Mouse (Mus musculus): ENCODE data around the gene Cdc42bpa. TPM values are rescaled to one million over a fixed set of nuclear protein-coding genes. Genes with fewer than 3 reads are reported as not detected.

The Cdc42bpa gene
- polyA plus RNA-seq, 1 experiment from 2014 or later, result 20.4 TPM

- Histone ChIP-seq H3K4me1 (no peaks in the 10 kb centered on the region), H3K4me2 (replicated peaks) (no peak overlapping the region), H3K27me3 (no peaks in the 10 kb centered on the region), H3K27ac (no peak overlapping the region), H3K9ac (no peak overlapping the region), H3K4me3 (no peak overlapping the region), H3K9me3 (no peaks in the 10 kb centered on the region), H3K36me3 (peaks cover 51% of the 10 kb centered on the region)
- no peak for ATAC-seq (ENCODE audit: low FRiP score, low read depth)
- WGBS, result 69% methylated on average over 2 of the region's 2 CpGs
Measured at GRCm38 (mm10) chr1:180160545-180160944, 200.3 kb downstream of the Cdc42bpa start.

- Histone ChIP-seq H3K27ac (no peak overlapping the region), H3K36me3 (peaks cover 53% of the 10 kb centered on the region), H3K9me3 (no peaks in the 10 kb centered on the region), H3K27me3 (no peaks in the 10 kb centered on the region), H3K4me2 (replicated peaks) (no peak overlapping the region), H3K9ac (no peak overlapping the region), H3K4me1 (no peaks in the 10 kb centered on the region), H3K4me3 (no peak overlapping the region)
- no peak for ATAC-seq (ENCODE audit: low FRiP score, low read depth)
- WGBS, result 94% methylated on average over 3 of the region's 3 CpGs
Measured at GRCm38 (mm10) chr1:180161160-180161559, 200.9 kb downstream of the Cdc42bpa start.

- peaks cover 59% of the 10 kb centered on the region for H3K36me3 ChIP-seq
- H3K27ac ChIP-seq, result no peak overlapping the region
- no peaks in the 10 kb centered on the region for H3K9me3 ChIP-seq
- H3K4me3 ChIP-seq, result no peak overlapping the region
- no peak overlapping the region for H3K9ac ChIP-seq
- no peak for ATAC-seq (ENCODE audit: low FRiP score, low read depth)
- no peaks in the 10 kb centered on the region for H3K4me1 ChIP-seq
- no peak overlapping the region for H3K4me2 ChIP-seq (replicated peaks)
- no peaks in the 10 kb centered on the region for H3K27me3 ChIP-seq
- 93% methylated on average over 20 of the region's 20 CpGs for WGBS
Measured at GRCm38 (mm10) chr1:180161566-180162355, 201.5 kb downstream of the Cdc42bpa start.

- no peak overlapping the region for H3K27ac ChIP-seq
Measured at GRCm38 (mm10) chr1:180162986-180163385, 202.7 kb downstream of the Cdc42bpa start.

DNA sequence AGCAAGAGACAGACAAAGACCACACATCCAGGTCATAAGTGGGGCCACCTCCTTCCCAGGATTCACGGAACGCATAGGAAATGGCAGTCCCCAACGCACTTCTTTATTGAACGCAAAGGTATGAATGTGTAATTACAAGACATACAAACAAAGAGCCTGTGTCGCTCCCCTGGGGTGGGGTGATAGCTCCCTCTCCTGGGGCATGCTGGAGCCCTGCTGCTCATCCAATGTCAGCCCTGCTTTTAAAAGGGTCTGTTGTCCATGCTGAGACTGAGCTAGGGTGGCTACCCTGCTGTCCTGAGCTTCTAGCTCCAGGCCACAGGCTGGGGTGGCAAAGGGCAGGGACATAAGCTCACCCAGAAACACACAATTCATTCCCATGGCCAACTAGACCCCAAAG, 206.3 kb downstream of the Cdc42bpa start:
- Histone ChIP-seq H3K27me3 (no peaks in the 10 kb centered on the region), H3K9me3 (no peaks in the 10 kb centered on the region), H3K27ac (no peak overlapping the region), H3K4me1 (no peaks in the 10 kb centered on the region), H3K9ac (no peak overlapping the region), H3K36me3 (peaks cover 42% of the 10 kb centered on the region), H3K4me2 (replicated peaks) (no peak overlapping the region), H3K4me3 (no peak overlapping the region)
- ATAC-seq (ENCODE audit: low FRiP score, low read depth), result no peak
- WGBS, result 93% methylated on average over 5 of the region's 5 CpGs

More at GRCm38 (mm10) chr1:180162986-180163385, 202.7 kb downstream of the Cdc42bpa start:
- Histone ChIP-seq H3K27me3 (no peaks in the 10 kb centered on the region), H3K9me3 (no peaks in the 10 kb centered on the region), H3K9ac (no peak overlapping the region), H3K4me1 (no peaks in the 10 kb centered on the region), H3K36me3 (peaks cover 64% of the 10 kb centered on the region), H3K4me2 (replicated peaks) (no peak overlapping the region), H3K4me3 (no peak overlapping the region)
- whole genome bisulfite sequencing, result 55% methylated on average over 7 of the region's 7 CpGs
- ATAC-seq (ENCODE audit: low FRiP score, low read depth), result no peak

GRCm38 (mm10) chr1:180168294-180168693, 208.0 kb downstream of the Cdc42bpa start:
- no peak overlapping the region for H3K4me2 ChIP-seq (replicated peaks)
- ATAC-seq (ENCODE audit: low FRiP score, low read depth), result no peak
- WGBS, result 89% methylated on average over 6 of the region's 6 CpGs
- peaks cover 26% of the 10 kb centered on the region for H3K36me3 ChIP-seq
- no peaks in the 10 kb centered on the region for H3K4me1 ChIP-seq
- no peak overlapping the region for H3K4me3 ChIP-seq
- no peak overlapping the region for H3K9ac ChIP-seq
- H3K27me3 ChIP-seq, result no peaks in the 10 kb centered on the region
- H3K27ac ChIP-seq, result no peak overlapping the region
- H3K9me3 ChIP-seq, result no peaks in the 10 kb centered on the region

GRCm38 (mm10) chr1:180169161-180169560, 208.9 kb downstream of the Cdc42bpa start:
- H3K9me3 ChIP-seq, result no peaks in the 10 kb centered on the region
- no peak overlapping the region for H3K4me3 ChIP-seq
- no peak overlapping the region for H3K27ac ChIP-seq
- no peak for ATAC-seq (ENCODE audit: low FRiP score, low read depth)
- no peaks in the 10 kb centered on the region for H3K27me3 ChIP-seq
- no peak overlapping the region for H3K4me2 ChIP-seq (replicated peaks)
- 88% methylated on average over 7 of the region's 7 CpGs for WGBS
- no peaks in the 10 kb centered on the region for H3K4me1 ChIP-seq
- H3K9ac ChIP-seq, result no peak overlapping the region
- peaks cover 19% of the 10 kb centered on the region for H3K36me3 ChIP-seq

DNA sequence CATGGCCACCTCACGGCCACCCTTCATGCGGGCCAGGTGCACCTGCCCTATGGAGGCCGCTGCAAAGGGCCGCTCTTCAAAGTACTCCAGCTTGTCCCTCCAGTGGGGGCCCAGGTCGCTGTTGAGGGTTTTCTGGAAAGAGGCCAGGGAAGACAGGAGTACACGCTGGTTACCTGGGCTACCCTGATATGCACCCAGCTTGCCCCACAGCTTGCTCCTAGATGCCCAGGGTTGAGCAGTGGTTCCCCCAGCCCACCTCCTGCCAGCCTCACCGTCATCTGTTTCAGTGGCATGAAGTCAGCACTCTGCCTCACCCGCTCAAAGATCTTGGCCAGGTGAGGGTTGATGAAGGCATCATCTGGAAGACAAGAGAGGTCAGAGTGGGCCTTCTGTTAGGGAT, 209.8 kb downstream of the Cdc42bpa start:
- no peak overlapping the region for H3K4me3 ChIP-seq

DNA sequence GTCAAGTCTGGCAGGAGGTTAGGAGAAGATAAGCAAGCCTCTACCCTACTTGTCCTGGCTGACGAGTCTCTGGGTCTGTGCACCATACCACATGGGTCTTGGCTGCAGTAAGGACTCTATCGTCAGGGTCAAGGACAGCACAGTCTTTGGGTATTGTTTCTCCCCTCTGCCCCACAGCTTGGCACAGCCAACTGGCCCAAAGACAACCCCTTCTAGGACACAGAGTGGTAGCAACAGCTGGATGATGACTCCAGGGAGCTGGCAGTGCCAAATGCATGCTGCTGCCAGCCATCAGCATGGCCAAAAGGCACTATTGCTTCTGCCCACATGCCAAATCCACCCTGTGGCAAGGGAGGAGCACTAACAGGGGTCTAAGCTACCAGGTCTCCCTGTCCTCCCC, 211.6 kb downstream of the Cdc42bpa start:
- peaks cover 3% of the 10 kb centered on the region for H3K36me3 ChIP-seq
- no peaks in the 10 kb centered on the region for H3K27me3 ChIP-seq
- no peaks in the 10 kb centered on the region for H3K9me3 ChIP-seq
- no peak for ATAC-seq (ENCODE audit: low FRiP score, low read depth)
- H3K4me1 ChIP-seq, result no peaks in the 10 kb centered on the region
- no peak overlapping the region for H3K4me2 ChIP-seq (replicated peaks)
- no peak overlapping the region for H3K4me3 ChIP-seq
- no peak overlapping the region for H3K9ac ChIP-seq
- WGBS, result 87% methylated on average over 2 of the region's 2 CpGs
- no peak overlapping the region for H3K27ac ChIP-seq

More for the DNA sequence above, 209.8 kb downstream of the Cdc42bpa start:
- Histone ChIP-seq H3K9ac (no peak overlapping the region), H3K4me2 (replicated peaks) (no peak overlapping the region), H3K4me1 (no peaks in the 10 kb centered on the region), H3K36me3 (peaks cover 19% of the 10 kb centered on the region), H3K27ac (no peak overlapping the region), H3K9me3 (no peaks in the 10 kb centered on the region), H3K27me3 (no peaks in the 10 kb centered on the region)
- no peak for ATAC-seq (ENCODE audit: low FRiP score, low read depth)
- 90% methylated on average over 8 of the region's 8 CpGs for WGBS

- no peaks in the 10 kb centered on the region for H3K36me3 ChIP-seq
- no peak overlapping the region for H3K27ac ChIP-seq
- no peak for ATAC-seq (ENCODE audit: low FRiP score, low read depth)
- no peak overlapping the region for H3K4me2 ChIP-seq (replicated peaks)
- H3K9ac ChIP-seq, result no peak overlapping the region
- 87% methylated on average over 4 of the region's 4 CpGs for WGBS
- no peaks in the 10 kb centered on the region for H3K4me1 ChIP-seq
- no peaks in the 10 kb centered on the region for H3K9me3 ChIP-seq
- no peaks in the 10 kb centered on the region for H3K27me3 ChIP-seq
- H3K4me3 ChIP-seq, result no peak overlapping the region
Measured at GRCm38 (mm10) chr1:180172600-180172999, 212.3 kb downstream of the Cdc42bpa start.

- no peak for ATAC-seq (ENCODE audit: low FRiP score, low read depth)
- H3K4me2 ChIP-seq (replicated peaks), result no peak overlapping the region
Measured at GRCm38 (mm10) chr1:180173017-180173416, 212.7 kb downstream of the Cdc42bpa start.

DNA sequence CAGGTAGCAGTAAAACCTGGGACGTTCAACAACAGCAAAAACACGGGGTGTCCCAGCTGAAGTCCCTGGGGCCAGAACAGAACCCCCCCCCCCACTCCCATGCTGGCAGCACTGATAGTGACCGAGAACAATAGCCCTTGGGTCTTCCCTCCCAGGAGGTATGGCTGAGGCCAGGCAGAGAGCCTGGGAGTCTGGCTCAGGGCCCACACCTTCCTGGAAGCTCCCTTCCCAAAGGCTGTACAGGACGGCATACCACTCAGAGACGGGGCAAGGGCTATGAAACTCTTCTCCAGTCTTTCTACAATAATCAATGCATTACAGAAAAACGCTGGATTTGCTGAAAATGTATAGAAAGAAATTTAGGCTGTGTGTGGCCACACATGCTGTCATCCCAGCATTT, 214.4 kb downstream of the Cdc42bpa start:
- no peak for ATAC-seq (ENCODE audit: low FRiP score, low read depth)
- no peaks in the 10 kb centered on the region for H3K27me3 ChIP-seq
- H3K4me2 ChIP-seq (replicated peaks), result no peak overlapping the region
- H3K4me1 ChIP-seq, result no peaks in the 10 kb centered on the region
- WGBS, result 62% methylated on average over 6 of the region's 6 CpGs
- no peaks in the 10 kb centered on the region for H3K36me3 ChIP-seq
- no peak overlapping the region for H3K9ac ChIP-seq
- no peak overlapping the region for H3K4me3 ChIP-seq
- no peak overlapping the region for H3K27ac ChIP-seq
- H3K9me3 ChIP-seq, result no peaks in the 10 kb centered on the region

More at GRCm38 (mm10) chr1:180173017-180173416, 212.7 kb downstream of the Cdc42bpa start:
- Histone ChIP-seq H3K27me3 (no peaks in the 10 kb centered on the region), H3K9ac (no peak overlapping the region), H3K4me1 (no peaks in the 10 kb centered on the region), H3K27ac (no peak overlapping the region), H3K9me3 (no peaks in the 10 kb centered on the region), H3K36me3 (no peaks in the 10 kb centered on the region), H3K4me3 (no peak overlapping the region)
- 78% methylated on average over 5 of the region's 5 CpGs for WGBS

DNA sequence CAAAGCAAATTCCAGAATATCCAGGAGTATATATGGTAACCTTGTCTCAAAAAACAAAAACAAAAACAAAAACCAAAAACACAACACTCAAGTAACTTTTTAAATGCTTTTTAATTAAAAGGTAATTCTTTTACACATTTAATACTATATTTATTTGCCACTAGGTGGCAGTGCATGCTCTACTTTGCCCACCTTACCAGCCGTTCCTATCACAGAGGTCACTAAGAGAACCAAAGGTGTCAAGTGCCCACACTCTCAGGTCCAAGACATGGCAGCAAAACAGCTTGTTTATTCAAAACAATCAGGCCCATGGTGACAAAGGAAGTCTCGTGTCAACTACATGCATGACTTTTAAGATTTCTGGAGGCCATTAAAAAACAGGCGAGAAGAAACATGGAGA, 214.9 kb downstream of the Cdc42bpa start:
- Histone ChIP-seq H3K9ac (no peak overlapping the region), H3K4me2 (replicated peaks) (no peak overlapping the region), H3K36me3 (no peaks in the 10 kb centered on the region), H3K4me1 (no peaks in the 10 kb centered on the region), H3K27ac (no peak overlapping the region), H3K9me3 (no peaks in the 10 kb centered on the region), H3K4me3 (no peak overlapping the region), H3K27me3 (no peaks in the 10 kb centered on the region)
- no peak for ATAC-seq (ENCODE audit: low FRiP score, low read depth)
- 36% methylated on average over 3 of the region's 3 CpGs for WGBS

Data from limb, embryonic 13.5 days (tissue).